Mouse (Mus musculus) neutrophil, adult 5-6 weeks (primary cell): ENCODE data around the gene Barx2. TPM values are rescaled to one million over a fixed set of nuclear protein-coding genes. Genes with fewer than 3 reads are reported as not detected.
"Not testable (repeated sequence)": the region's sequence is repeated elsewhere in the genome, so short reads cannot be mapped to it uniquely, and the experiment has no call there.

ENCODE experiments used
- ATAC-seq: fragments of 151-379, 151-347 bp; 2 replicates; pipeline ENCODE4 v1.8.0; 2017; ENCODE audit warnings: mild to moderate bottlenecking, moderate TSS enrichment; ENCODE audit not compliant: insufficient number of reproducible peaks, poor library complexity, low FRiP score, severe bottlenecking; ENCODE audit errors: extremely low read depth
- total RNA-seq: library from RNA; stranded (forward); fragments of 200-1000 nt; gene quantifications from 2 replicates; pipeline ENCODE4 v1.2.3, GENCODE M21; 2017

Gene Barx2
- 0.47 TPM in 1 of 2 replicates, not detected in the other for total RNA-seq

- ATAC-seq: no peak
These were observed at the start of gene Barx2 for GRCm38 (mm10) chr9:31912921-31913738. Gene Barx2, minus strand, starts transcription at chr9:31913462.

- ATAC-seq: no peak
These were observed 49.0 kb upstream of the Barx2 start for GRCm38 (mm10) chr9:31962265-31962664.

- ATAC-seq: no peak
These were observed 47.2 kb upstream of the Barx2 start for GRCm38 (mm10) chr9:31960488-31960887.

- ATAC-seq: no peak
These were observed 44.9 kb upstream of the Barx2 start for GRCm38 (mm10) chr9:31958120-31958519.

- no peak for ATAC-seq
These were observed 37.2 kb upstream of the Barx2 start for GRCm38 (mm10) chr9:31950506-31950905.

- ATAC-seq: no peak
These were observed 35.8 kb upstream of the Barx2 start for GRCm38 (mm10) chr9:31949031-31949430.

GRCm38 (mm10) chr9:31947051-31947450, 33.8 kb upstream of the Barx2 start:
- ATAC-seq: no peak

GRCm38 (mm10) chr9:31942334-31942733, 29.1 kb upstream of the Barx2 start:
- no peak for ATAC-seq

GRCm38 (mm10) chr9:31936486-31936885, 23.2 kb upstream of the Barx2 start:
- ATAC-seq: not testable (repeated sequence)

- no peak for ATAC-seq
These were observed 18.4 kb upstream of the Barx2 start for GRCm38 (mm10) chr9:31931691-31932090.

GRCm38 (mm10) chr9:31931255-31931654, 18.0 kb upstream of the Barx2 start:
- ATAC-seq: no peak

GRCm38 (mm10) chr9:31926766-31927165, 13.5 kb upstream of the Barx2 start:
- no peak for ATAC-seq

GRCm38 (mm10) chr9:31925830-31926624, 12.8 kb upstream of the Barx2 start:
- ATAC-seq: peak; percentile 61

GRCm38 (mm10) chr9:31923529-31923928, 10.3 kb upstream of the Barx2 start:
- ATAC-seq: no peak

GRCm38 (mm10) chr9:31919802-31920201, 6.5 kb upstream of the Barx2 start:
- ATAC-seq: no peak

GRCm38 (mm10) chr9:31916421-31916820, 3.2 kb upstream of the Barx2 start:
- ATAC-seq: no peak

GRCm38 (mm10) chr9:31914871-31915270, 1.6 kb upstream of the Barx2 start:
- ATAC-seq: no peak

GRCm38 (mm10) chr9:31913739-31914591, 703 bp upstream of the Barx2 start:
- ATAC-seq: no peak

GRCm38 (mm10) chr9:31912553-31912920, 725 bp downstream of the Barx2 start:
- no peak for ATAC-seq
